Mouse (Mus musculus) myocyte (in vitro differentiated cells): ENCODE data around the gene Agbl3.

Source experiments
- MAX ChIP-seq: IDR thresholded peaks from one replicate; pipeline ENCODE4 v1.6.1; 2011; ENCODE audit warnings: low read depth, mild to moderate bottlenecking, control low read depth
- MYOG ChIP-seq, 3 experiments: IDR thresholded peaks; one replicate each; pipeline ENCODE4 v1.6.1; 2011; ENCODE audit warnings: control low read depth in 2 of 3, low read depth in 2 of 3, mild to moderate bottlenecking in 2 of 3; ENCODE audit not compliant: insufficient read length in 2 of 3, control insufficient read depth in 1 of 3, insufficient read depth in 1 of 3
- POLR2A ChIP-seq: IDR thresholded peaks from one replicate; pipeline ENCODE4 v1.6.1; 2011; ENCODE audit warnings: low read depth, mild to moderate bottlenecking, control low read depth, moderate library complexity; ENCODE audit not compliant: insufficient read length
- POLR2AphosphoS2 ChIP-seq: IDR thresholded peaks from one replicate; pipeline ENCODE4 v1.6.1; 2011; ENCODE audit warnings: low read depth, control low read depth; ENCODE audit not compliant: insufficient read length
- REST ChIP-seq: IDR thresholded peaks from one replicate; pipeline ENCODE4 v1.6.1; 2011; ENCODE audit warnings: mild to moderate bottlenecking, control low read depth, moderate library complexity; ENCODE audit not compliant: insufficient read depth, insufficient read length
- SRF ChIP-seq: IDR thresholded peaks from one replicate; pipeline ENCODE4 v1.6.1; 2011; ENCODE audit warnings: low read depth; ENCODE audit not compliant: control insufficient read depth, insufficient read length
- TCF12 ChIP-seq: IDR thresholded peaks from one replicate; pipeline ENCODE4 v1.6.1; 2011; ENCODE audit warnings: mild to moderate bottlenecking, control low read depth; ENCODE audit not compliant: poor library complexity, insufficient read depth, severe bottlenecking
- USF1 ChIP-seq: IDR thresholded peaks from one replicate; pipeline ENCODE4 v1.6.1; 2011; ENCODE audit warnings: low read depth, mild to moderate bottlenecking, control low read depth, moderate library complexity

GRCm38 (mm10) chr6:34736934-34737333 lies 43.3 kb upstream of the Agbl3 start:
- TF ChIP-seq POLR2A (no peak), USF1 (no peak), SRF (no peak), MAX (no peak), REST (no peak), POLR2AphosphoS2 (no peak), TCF12 (no peak), MYOG (IDR thresholded peaks at IDR 0.05; ENCODE audit: control insufficient read depth in 1 of 3, insufficient read depth in 1 of 3, insufficient read length in 2 of 3, low read depth in 2 of 3) (no peak)
